Mouse (Mus musculus): ENCODE data around the gene Nln.
A peak's percentile ranks its signal among the peaks of the same experiment; 100 is the strongest.

Nln gene

GRCm38 (mm10) chr13:104109288-104109815 is at the start of gene Nln, which contains the start of gene Sgtb:
Nln (minus strand) TSS chr13:104109614.
Sgtb (plus strand) TSS chr13:104109741.
- peak; percentile 89 for ATAC-seq (ENCODE audit: insufficient number of reproducible peaks, low FRiP score, low TSS enrichment)

GRCm38 (mm10) chr13:104155686-104156085 is 46.3 kb upstream of the Nln start:
- ATAC-seq (ENCODE audit: insufficient number of reproducible peaks, low FRiP score, low TSS enrichment), result no peak

- no peak for ATAC-seq (ENCODE audit: insufficient number of reproducible peaks, low FRiP score, low TSS enrichment)
Measured at GRCm38 (mm10) chr13:104155106-104155505, 45.7 kb upstream of the Nln start.

GRCm38 (mm10) chr13:104154180-104154579 is 44.8 kb upstream of the Nln start:
- ATAC-seq (ENCODE audit: insufficient number of reproducible peaks, low FRiP score, low TSS enrichment), result no peak

GRCm38 (mm10) chr13:104145646-104146045 is 36.2 kb upstream of the Nln start:
- ATAC-seq (ENCODE audit: insufficient number of reproducible peaks, low FRiP score, low TSS enrichment), result no peak

GRCm38 (mm10) chr13:104144871-104145270 is 35.5 kb upstream of the Nln start:
- no peak for ATAC-seq (ENCODE audit: insufficient number of reproducible peaks, low FRiP score, low TSS enrichment)

GRCm38 (mm10) chr13:104139369-104140209 is 30.2 kb upstream of the Nln start:
- peak; percentile 85 for ATAC-seq (ENCODE audit: insufficient number of reproducible peaks, low FRiP score, low TSS enrichment)

- no peak for ATAC-seq (ENCODE audit: insufficient number of reproducible peaks, low FRiP score, low TSS enrichment)
Measured at GRCm38 (mm10) chr13:104134510-104135085, 25.2 kb upstream of the Nln start.

- ATAC-seq (ENCODE audit: insufficient number of reproducible peaks, low FRiP score, low TSS enrichment), result no peak
Measured at GRCm38 (mm10) chr13:104132561-104132960, 23.1 kb upstream of the Nln start.

- no peak for ATAC-seq (ENCODE audit: insufficient number of reproducible peaks, low FRiP score, low TSS enrichment)
Measured at GRCm38 (mm10) chr13:104123662-104124381, 14.4 kb upstream of the Nln start.

- no peak for ATAC-seq (ENCODE audit: insufficient number of reproducible peaks, low FRiP score, low TSS enrichment)
Measured at GRCm38 (mm10) chr13:104122078-104122840, 12.8 kb upstream of the Nln start.

- no peak for ATAC-seq (ENCODE audit: insufficient number of reproducible peaks, low FRiP score, low TSS enrichment)
Measured at GRCm38 (mm10) chr13:104114827-104115226, 5.4 kb upstream of the Nln start.

GRCm38 (mm10) chr13:104113782-104114181 is 4.4 kb upstream of the Nln start:
- no peak for ATAC-seq (ENCODE audit: insufficient number of reproducible peaks, low FRiP score, low TSS enrichment)

GRCm38 (mm10) chr13:104112266-104112900 is 3.0 kb upstream of the Nln start:
- ATAC-seq (ENCODE audit: insufficient number of reproducible peaks, low FRiP score, low TSS enrichment), result no peak

- no peak for ATAC-seq (ENCODE audit: insufficient number of reproducible peaks, low FRiP score, low TSS enrichment)
Measured at GRCm38 (mm10) chr13:104110526-104110925, 1.1 kb upstream of the Nln start.

- ATAC-seq (ENCODE audit: insufficient number of reproducible peaks, low FRiP score, low TSS enrichment), result peak; percentile 71
Measured at GRCm38 (mm10) chr13:104109816-104110521, 555 bp upstream of the Nln start.

- no peak; the same call in 1 of the 2 replicates for ATAC-seq (ENCODE audit: insufficient number of reproducible peaks, low FRiP score, low TSS enrichment)
Measured at GRCm38 (mm10) chr13:104108651-104109287, 645 bp downstream of the Nln start.

GRCm38 (mm10) chr13:104101606-104102235 is 7.7 kb downstream of the Nln start:
- ATAC-seq (ENCODE audit: insufficient number of reproducible peaks, low FRiP score, low TSS enrichment), result no peak
